Mouse (Mus musculus) gastrocnemius, adult 2 months (tissue): Measurements from ENCODE around the gene Elmsan1. TPM values are rescaled to one million over a fixed set of nuclear protein-coding genes. Genes with fewer than 3 reads are reported as not detected.

Experiments
- DNase-seq: peaks from one replicate; pipeline ENCODE4 v3.0.0; 2022
- H3K27ac ChIP-seq: fragments of 200-600 bp; 2 replicates; pipeline ENCODE4 v1.8.1; 2022; ENCODE audit warnings: mild to moderate bottlenecking
- H3K4me3 ChIP-seq: fragments of 200-600 bp; 2 replicates; pipeline ENCODE4 v1.8.1; 2022; ENCODE audit warnings: mild to moderate bottlenecking, moderate library complexity
- CTCF ChIP-seq: fragments of 200-600 bp; IDR thresholded peaks from 2 replicates; pipeline ENCODE4 v1.8.1; 2022; ENCODE audit warnings: antibody characterized with exemption, mild to moderate bottlenecking, moderate library complexity
- intact Hi-C: fragments of 180-260 bp; cut with DNase I; formaldehyde crosslinking; loops from one replicate; pipeline ENCODE4 v1.15.1; 2025
- total RNA-seq, 2 experiments: library from RNA; stranded (reverse); gene quantifications; 2 replicates each; pipeline ENCODE4 v1.2.3; 2021

Elmsan1 gene
- total RNA-seq, 2 experiments from 2014 or later = 10.2 to 11.9 TPM

DNA sequence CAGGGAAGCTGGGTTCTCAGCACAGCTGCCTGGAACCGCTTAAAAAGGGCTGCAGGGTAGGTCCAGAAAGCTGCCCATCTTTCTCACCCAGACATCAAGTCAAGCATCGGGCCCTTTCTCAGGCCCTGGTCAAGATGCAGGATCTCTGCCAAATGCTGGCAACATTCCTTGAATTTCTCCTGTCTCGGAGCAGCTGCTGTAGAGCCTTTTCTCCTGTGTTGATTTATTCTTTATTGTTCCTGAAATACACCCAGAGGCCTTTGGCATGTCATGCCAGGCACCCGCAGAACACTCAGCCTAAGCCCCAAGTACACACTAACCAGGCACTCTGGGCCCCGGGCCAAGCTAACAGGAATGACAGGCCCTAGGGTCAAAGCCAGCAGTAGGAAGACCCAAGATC is 31.7 kb downstream of the Elmsan1 start:
- intact Hi-C loops = no loop called here
- no peak for DNase-seq
- TF ChIP-seq CTCF = no peak
- Histone ChIP-seq H3K4me3 (no peak overlapping the region), H3K27ac (peak overlapping the region; percentile 73)

DNA sequence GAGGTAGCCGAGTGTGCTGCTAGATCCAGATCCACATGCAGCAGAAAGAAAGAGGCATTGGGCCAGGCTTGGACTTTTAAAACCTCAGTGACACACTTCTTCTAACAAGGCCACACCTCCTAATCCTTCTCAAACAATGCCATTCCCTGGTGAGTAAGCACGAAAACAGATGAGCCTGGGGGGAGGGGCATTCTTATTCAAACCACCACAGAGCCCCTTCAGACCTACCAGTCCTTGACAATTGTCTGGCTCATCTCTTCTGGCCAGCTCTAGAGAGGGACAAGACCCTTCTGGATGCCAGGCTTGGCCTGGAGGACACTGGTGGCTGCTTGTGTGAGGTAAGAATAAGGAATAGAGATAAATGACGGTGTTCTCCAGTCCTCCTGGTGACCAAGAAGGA is 32.1 kb downstream of the Elmsan1 start:
- Histone ChIP-seq H3K27ac (peak overlapping the region; percentile 73), H3K4me3 (no peak overlapping the region)
- DNase-seq = no peak
- no peak for TF ChIP-seq CTCF
- intact Hi-C loops = no loop called here

DNA sequence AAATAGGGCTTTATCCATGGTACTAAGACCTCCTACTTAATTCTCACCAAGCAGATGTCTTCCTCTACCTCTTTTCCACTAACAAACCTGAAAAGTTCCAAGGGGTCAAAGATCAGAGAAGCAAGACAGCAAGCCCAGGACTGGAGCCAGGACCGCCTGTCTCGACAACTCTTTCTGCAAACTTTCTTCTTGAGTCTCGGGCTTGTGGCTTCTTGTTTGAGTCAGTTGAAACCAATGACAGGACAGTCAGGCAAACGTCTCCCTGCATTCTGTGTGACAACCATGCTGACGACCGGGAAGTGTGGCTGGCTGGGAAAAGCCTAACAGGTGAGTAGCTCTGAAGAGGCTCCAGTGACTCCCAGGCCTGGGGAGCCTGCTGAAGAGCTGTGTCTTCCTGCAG is 33.1 kb downstream of the Elmsan1 start:
- no peak for TF ChIP-seq CTCF
- intact Hi-C loops = no loop called here
- H3K27ac ChIP-seq = no peak overlapping the region
- no peak overlapping the region for H3K4me3 ChIP-seq
- DNase-seq = no peak

DNA sequence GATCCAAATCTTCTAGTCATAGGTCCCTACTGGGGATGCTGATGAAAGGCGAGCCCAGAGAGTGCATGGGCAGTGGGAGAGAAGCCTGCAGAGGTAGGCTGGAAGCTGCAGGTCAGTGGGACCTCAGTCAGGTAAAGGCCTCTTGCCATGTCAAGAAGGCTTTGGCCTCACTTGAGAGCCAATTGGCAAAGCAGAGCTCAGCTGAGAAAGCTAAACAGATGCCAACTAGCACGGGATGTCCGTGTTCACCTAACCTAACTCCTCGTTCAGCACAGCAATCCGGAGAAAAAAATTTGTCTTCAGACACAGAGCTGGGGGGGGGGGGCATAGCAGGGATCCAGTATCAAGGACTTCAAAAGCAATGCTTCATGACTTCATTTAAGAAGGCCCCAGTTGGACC is 33.7 kb downstream of the Elmsan1 start:
- intact Hi-C loops = no loop called here
- Histone ChIP-seq H3K27ac (no peak overlapping the region), H3K4me3 (no peak overlapping the region)
- no peak for TF ChIP-seq CTCF
- DNase-seq = no peak

DNA sequence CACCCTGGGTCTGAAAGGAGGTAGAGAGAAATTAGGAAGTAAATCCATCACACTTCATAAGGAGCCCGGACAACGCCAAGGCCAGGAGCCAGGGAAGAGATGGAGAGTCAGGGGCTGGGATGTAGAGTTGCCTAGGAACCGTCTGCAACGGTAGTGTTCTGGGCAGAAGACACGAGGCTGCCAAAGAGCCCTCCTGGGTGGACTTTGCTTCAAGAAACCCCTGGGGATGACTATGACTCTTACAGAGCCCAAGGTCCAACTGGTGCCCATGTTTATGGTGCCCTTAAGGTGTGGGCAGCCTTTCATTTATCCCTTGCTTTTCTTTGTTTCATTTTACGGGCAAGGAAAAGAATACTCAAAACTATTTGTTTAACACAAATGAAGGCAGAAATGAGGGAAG is 36.7 kb downstream of the Elmsan1 start:
- Histone ChIP-seq H3K27ac (no peak overlapping the region), H3K4me3 (no peak overlapping the region)
- TF ChIP-seq CTCF = no peak
- intact Hi-C loops = no loop called here
- no peak for DNase-seq

DNA sequence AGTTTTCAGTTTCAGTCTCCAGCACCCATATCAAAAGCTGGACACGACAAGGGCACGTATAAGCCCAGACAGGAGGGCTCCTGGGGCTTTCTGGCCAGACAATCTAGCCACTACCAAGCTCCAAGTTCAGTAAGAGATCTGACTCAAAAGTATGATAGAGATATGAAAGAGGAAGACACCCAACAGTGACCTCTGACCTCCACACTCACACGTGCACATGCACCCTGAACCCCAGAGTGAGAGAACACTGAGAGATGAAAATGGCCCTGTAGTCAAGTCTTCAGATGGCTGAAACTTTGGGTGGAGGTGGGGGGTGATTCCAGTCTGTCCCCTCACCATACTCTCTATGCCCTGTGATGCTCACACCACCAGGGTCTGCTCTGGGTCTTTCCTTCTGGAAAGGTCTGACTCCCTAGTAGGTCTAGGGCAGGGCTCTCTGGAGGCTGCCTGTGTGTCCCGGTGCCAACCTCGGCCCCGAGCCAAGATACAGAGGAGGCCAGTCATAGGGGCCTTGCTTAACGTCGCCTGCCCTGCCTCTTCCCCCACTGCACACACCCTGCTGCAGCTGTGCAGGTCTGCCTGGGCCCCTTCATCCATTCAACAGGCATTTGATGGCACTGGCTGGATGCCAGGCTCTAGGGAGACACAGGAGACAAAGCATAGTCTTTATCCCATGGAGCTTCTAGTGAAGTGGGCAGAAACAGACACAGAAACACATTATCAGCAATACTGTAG is 37.8 kb downstream of the Elmsan1 start:
- no peak for TF ChIP-seq CTCF
- DNase-seq = peak; percentile 92
- Histone ChIP-seq H3K27ac (peak overlapping the region; percentile 56), H3K4me3 (peak overlapping the region; percentile 32)
- intact Hi-C loops = no loop called here

DNA sequence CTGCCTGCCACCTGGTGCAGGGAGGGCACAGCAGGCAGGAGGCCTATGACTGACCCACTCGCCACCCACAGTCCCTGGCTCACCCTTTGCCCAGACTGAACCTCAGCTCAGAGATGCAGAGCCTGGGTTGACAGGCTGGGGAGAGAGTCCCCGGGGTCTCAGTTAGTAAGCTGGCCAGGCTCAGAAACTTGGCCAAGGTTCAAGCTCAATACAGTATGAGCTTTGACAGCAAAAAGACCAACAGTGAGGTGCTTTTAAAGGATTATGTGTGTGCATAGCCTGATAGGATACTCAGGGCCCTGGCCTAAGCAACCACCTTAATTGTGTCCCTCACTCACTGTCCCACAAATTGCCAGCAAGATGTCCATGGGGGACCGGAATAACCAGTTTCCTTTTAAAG is 38.6 kb downstream of the Elmsan1 start:
- peak overlapping the region; percentile 56 for H3K27ac ChIP-seq

DNA sequence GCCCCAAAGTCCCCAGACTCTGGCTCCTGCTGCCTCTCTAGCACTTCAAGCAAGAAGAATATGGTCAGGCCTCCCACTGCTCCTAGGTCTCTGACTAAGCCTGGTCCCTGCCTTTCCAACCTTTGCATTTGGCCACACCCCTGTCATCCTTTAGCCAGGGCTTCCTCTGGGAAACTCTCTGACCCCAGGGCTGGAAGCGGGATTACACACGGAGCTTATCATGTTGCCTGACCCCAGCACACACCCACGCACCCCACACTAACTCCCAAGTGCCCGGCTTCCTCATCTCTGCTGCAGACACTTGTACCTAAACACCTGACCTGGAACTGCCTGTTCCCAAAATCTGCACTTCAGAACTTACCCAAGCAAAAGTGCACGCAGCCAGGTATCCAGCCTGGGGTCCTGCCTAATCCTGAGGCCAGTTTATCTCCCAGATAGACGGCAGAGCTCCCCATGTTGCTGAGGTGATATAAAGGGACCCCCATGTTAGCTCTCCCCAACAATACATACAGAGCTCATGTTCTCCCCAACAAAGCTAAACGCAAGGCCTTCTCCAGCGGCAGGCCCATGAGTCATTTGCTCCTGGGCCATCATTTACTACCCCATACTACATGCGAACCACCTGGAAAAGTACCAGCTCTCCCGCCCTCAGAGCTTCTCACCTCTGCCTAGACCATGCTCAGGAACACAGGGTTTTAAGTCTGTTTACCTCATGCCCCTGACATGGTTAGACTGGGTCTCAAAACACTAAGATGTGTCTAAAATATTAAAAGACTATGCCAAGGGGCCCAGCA is 39.8 kb downstream of the Elmsan1 start:
- H3K27ac ChIP-seq = peak overlapping the region; percentile 54
- no peak for DNase-seq
- intact Hi-C loops = loop anchor here (5.0 kb wide), 1 partner anchor 38 kb away; the partner anchor contains the start of gene Elmsan1

More for the DNA sequence above, 38.6 kb downstream of the Elmsan1 start:
- H3K4me3 ChIP-seq = no peak overlapping the region
- intact Hi-C loops = no loop called here
- no peak for DNase-seq
- no peak for TF ChIP-seq CTCF

DNA sequence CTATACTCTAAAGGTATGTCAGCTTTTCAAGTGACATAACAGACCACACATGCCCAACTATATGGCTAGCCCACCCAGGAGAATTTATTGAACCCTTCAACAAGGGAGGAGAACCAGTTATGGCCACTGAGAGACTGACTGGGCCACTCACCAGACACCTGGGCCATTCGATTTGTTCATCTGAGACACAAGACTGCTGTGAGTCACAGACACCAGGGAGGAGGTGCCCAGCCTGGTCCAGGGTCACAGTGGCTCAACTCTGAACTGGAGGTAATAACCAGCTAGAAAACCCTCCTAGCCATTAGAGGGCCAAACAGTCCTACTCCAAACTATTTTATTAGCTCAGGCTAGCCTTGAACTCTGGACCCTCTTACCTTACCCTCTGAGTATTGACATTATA is 40.6 kb downstream of the Elmsan1 start:
- intact Hi-C loops = loop anchor here (5.0 kb wide), 1 partner anchor 39 kb away; the partner anchor contains the start of gene Elmsan1
- Histone ChIP-seq H3K27ac (peak overlapping the region; percentile 94), H3K4me3 (no peak overlapping the region)
- no peak for TF ChIP-seq CTCF
- DNase-seq = no peak

More for the DNA sequence above, 39.8 kb downstream of the Elmsan1 start:
- H3K4me3 ChIP-seq = no peak overlapping the region
- TF ChIP-seq CTCF = no peak

DNA sequence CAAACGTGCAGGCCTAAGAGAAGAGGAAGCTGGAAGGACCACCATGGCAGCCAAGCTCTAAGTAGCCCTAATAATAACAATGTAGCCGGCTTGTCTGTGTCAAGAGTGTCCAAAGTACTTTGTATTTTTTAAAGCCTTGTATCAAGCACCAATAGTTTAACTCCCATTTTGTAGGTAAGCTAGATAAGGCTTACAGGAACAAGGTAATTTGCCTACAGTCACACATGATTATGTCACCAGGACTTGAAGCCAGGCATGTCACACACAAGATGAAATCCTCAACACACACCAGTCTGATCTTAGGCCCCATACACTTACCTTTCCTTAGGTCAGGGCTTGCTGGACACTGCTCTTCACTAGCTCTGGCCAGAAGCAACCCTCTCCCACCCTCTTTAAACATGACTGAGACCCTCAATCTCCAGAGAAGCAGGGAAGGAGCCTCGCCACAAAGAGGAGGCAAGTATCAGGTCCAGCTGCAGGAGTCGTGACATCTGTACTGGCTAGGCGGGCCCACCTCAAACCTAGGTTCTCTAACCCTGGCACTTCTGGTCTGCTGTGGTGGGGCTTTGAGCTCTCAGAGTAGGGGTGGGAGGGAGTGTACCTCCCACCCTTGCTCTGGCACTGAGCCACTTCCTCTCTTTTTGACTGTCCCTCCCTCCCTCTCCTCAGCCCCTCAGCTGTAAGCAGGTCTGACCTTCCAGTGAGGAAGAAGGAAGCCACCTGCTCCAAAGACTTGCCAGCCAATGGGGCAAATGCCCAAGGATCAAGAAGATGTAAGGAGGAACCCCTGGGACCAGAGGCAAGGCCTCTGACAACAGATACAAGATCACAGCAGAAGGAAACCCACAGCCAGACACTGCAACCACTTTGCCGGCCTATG is 41.6 kb downstream of the Elmsan1 start:
- intact Hi-C loops = loop anchor here (2.0 to 5.0 kb wide), 2 partner anchors 16 to 40 kb away; partner anchors contain the start of gene Elmsan1
- DNase-seq = peak; percentile 28
- no peak for TF ChIP-seq CTCF
- H3K27ac ChIP-seq = peak overlapping the region; percentile 94
- H3K4me3 ChIP-seq = peak overlapping the region; percentile 76

DNA sequence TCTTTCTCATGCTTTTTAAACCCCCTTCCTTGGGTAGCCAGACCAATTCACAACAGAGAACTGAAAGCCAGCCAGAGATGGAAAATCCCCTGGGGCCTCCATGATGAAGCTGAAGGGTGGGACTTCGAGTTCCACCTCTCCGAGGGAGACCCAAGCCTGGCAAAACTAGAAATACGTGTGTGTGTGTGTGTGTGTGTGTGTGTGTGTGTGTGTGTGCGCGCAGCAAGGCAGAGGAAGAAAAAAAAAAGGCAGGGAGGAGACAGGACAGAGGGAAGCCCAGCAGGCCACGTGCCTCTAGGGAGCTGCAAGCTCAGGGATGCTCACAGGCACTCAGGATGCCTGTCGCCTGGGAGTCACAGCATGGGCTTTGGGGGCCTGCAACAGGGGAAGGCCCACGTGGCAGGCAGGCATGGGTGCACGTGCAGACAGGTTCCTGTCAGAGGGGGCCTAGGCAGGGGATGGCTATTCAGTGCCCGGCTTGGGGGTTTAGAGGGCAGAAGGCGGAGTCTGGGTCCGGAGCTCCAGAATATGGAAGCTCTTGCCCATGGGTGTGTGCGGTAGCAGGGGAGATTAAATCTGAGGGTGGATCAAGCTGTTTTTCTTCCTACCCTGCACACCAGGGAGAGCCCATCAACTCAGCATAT is 42.4 kb downstream of the Elmsan1 start:
- no peak for TF ChIP-seq CTCF
- DNase-seq = peak; percentile 56

DNA sequence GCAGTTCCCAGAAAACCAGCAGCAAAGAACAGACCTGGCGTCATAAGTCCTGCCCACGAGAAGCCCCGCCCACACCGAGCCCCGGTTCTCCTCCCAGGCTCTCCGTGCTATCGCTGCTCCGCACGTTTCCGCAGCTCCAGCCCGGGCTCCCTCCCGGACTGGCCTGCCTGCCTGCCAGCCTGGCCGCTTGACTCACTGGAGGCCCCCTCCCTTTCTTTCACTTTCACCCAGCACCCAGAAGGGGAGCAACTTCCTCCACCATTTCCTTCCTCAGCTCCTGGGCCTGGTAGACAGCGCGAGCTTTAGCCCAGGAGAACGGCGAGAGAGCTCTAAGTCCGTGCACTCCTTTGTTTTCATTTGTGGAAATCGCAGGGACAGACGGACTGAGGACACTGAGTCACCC is 43.0 kb downstream of the Elmsan1 start:
- intact Hi-C loops = loop anchor here (2.0 to 5.0 kb wide), 3 partner anchors 17 to 42 kb away; partner anchors contain the start of gene Elmsan1

More for the DNA sequence above, 42.4 kb downstream of the Elmsan1 start:
- H3K4me3 ChIP-seq = peak overlapping the region; percentile 76
- peak overlapping the region; percentile 94 for H3K27ac ChIP-seq
- intact Hi-C loops = loop anchor here (2.0 to 5.0 kb wide), 2 partner anchors 17 to 41 kb away; partner anchors contain the start of gene Elmsan1

More for the DNA sequence above, 43.0 kb downstream of the Elmsan1 start:
- Histone ChIP-seq H3K4me3 (peak overlapping the region; percentile 76), H3K27ac (peak overlapping the region; percentile 94)
- peak; percentile 93 for DNase-seq
- no peak for TF ChIP-seq CTCF
